Mouse (Mus musculus) hindbrain, embryonic 14.5 days (tissue): Measurements from ENCODE around the gene Cir1. TPM values are rescaled to one million over a fixed set of nuclear protein-coding genes. Genes with fewer than 3 reads are reported as not detected.

Source experiments
- ATAC-seq: fragments of 200-750 bp; cut with Nextera tagmentation; 2 replicates; pipeline ENCODE4 v1.8.0; 2017; ENCODE audit warnings: moderate number of reproducible peaks, mild to moderate bottlenecking, moderate TSS enrichment, moderate library complexity; ENCODE audit not compliant: low FRiP score
- DNase-seq: peaks from one replicate; pipeline ENCODE4 v3.0.0-alpha.2; 2015; ENCODE audit warnings: low spot score
- H3K27ac ChIP-seq: fragments of 300-500 bp; sonication (generic); 2 replicates; pipeline ENCODE4 v1.5.1; 2014; ENCODE audit warnings: mild to moderate bottlenecking, moderate library complexity
- H3K27me3 ChIP-seq: fragments of 300-500 bp; sonication (generic); 2 replicates; pipeline ENCODE4 v1.6.1; 2014; ENCODE audit warnings: mild to moderate bottlenecking, low read length, mixed read lengths; ENCODE audit not compliant: control insufficient read depth, insufficient read depth
- H3K36me3 ChIP-seq: fragments of 300-500 bp; sonication (generic); replicated peaks from 2 replicates; pipeline ENCODE4 v1.6.1; 2014; ENCODE audit not compliant: control insufficient read depth, insufficient read depth
- H3K4me1 ChIP-seq: fragments of 300-500 bp; sonication (generic); replicated peaks from 2 replicates; pipeline ENCODE4 v1.6.1; 2014; ENCODE audit warnings: antibody characterized with exemption, low read length, mixed read lengths; ENCODE audit not compliant: control insufficient read depth, insufficient read depth
- H3K4me2 ChIP-seq: fragments of 300-500 bp; sonication (generic); replicated peaks from 2 replicates; pipeline ENCODE4 v1.6.1; 2014; ENCODE audit warnings: mild to moderate bottlenecking, moderate library complexity
- H3K4me3 ChIP-seq: fragments of 300-500 bp; sonication (generic); replicated peaks from 2 replicates; pipeline ENCODE4 v1.5.1; 2014; ENCODE audit warnings: mild to moderate bottlenecking, low read length
- H3K9ac ChIP-seq: fragments of 300-500 bp; sonication (generic); 2 replicates; pipeline ENCODE4 v1.6.1; 2014
- H3K9me3 ChIP-seq: fragments of 300-500 bp; sonication (generic); 2 replicates; pipeline ENCODE4 v1.6.1; 2016; ENCODE audit warnings: low read length; ENCODE audit not compliant: control insufficient read depth
- WGBS: fragments of 180-500 bp; shearing (Covaris S2); extraction: QIAGEN DNeasy Blood & Tissue Kit; methylation state at CpG from one replicate; pipeline ENCODE4 v1.1.7; 2014; 5-methylcytosine and 5-hydroxymethylcytosine counted together
- polyA plus RNA-seq: library from polyadenylated mRNA; unstranded; fragments of >200 nt; fragmentation: Nextera tagmentation; extraction: Ambion mirVana; gene quantifications from 2 replicates; pipeline ENCODE4 v1.2.1, GENCODE M21; 2014

Cir1 gene
- polyA plus RNA-seq, 1 experiment from 2014 or later: 28.0 TPM

DNA sequence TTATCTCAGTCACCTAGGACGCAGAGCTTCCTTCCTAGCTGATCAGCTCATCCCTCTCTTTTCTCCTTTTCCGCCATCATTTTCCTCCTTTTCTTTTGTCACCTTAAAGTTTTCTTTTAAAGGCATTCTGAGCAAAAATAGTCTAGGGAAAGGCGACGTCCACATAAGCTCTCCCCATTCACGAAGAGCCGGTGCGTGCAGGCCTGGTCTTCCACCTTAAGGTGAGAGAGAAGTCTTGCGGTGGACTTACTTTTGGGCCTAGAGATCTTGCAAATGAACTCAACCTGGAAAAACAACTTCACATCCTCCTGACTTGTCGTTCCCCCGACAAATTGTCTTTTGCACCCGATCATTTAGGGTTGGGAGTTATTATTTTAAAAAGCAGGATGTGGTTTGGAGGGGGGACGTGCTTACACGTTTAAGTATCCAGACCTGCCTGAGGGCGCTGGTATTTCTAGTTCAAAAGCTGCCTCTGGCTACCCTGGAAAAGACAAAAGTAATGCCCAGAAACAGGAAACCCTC is 42.4 kb downstream of the Cir1 start:
- no peaks in the 10 kb centered on the region for H3K9me3 ChIP-seq
- no peak overlapping the region for H3K27ac ChIP-seq
- peaks cover 74% of the 10 kb centered on the region for H3K27me3 ChIP-seq
- H3K9ac ChIP-seq: no peak overlapping the region
- no peaks in the 10 kb centered on the region for H3K36me3 ChIP-seq
- 2% methylated on average over 14 of the region's 14 CpGs for WGBS
- H3K4me2 ChIP-seq: no peak overlapping the region
- H3K4me1 ChIP-seq: peaks cover 11% of the 10 kb centered on the region; the same call in 1 of the 2 replicates
- ATAC-seq (no peak), DNase-seq (no peak)
- H3K4me3 ChIP-seq: no peak overlapping the region

DNA sequence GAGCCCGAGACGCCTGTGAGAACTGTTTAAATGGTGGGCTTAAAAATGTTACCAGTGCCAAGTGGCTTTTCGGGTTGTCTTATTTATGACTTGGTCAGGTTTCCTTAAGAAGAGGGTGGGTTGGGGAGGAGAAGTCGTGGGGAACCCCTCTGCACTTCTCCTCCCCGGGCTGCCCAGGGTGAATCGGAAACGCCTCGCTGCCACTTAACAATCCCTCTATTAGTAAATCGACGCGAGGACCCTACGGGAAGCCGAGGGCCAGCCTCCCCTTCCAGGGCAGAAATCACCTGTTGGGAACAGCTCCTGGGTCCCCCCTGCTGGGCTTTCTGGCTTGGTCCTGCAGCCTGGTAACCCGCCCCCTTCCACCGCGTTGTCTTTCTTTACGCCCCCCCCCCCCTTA is 42.8 kb downstream of the Cir1 start:
- no peak for ATAC-seq
- H3K4me3 ChIP-seq: no peak overlapping the region
- H3K27me3 ChIP-seq: peaks cover 79% of the 10 kb centered on the region
- H3K27ac ChIP-seq: no peak overlapping the region
- H3K4me1 ChIP-seq: peaks cover 11% of the 10 kb centered on the region; the same call in 1 of the 2 replicates
- no peak overlapping the region for H3K4me2 ChIP-seq
- DNase-seq: no peak
- under 1% methylated on average over 17 of the region's 17 CpGs for WGBS
- no peak overlapping the region for H3K9ac ChIP-seq
- no peaks in the 10 kb centered on the region for H3K9me3 ChIP-seq
- no peaks in the 10 kb centered on the region for H3K36me3 ChIP-seq

DNA sequence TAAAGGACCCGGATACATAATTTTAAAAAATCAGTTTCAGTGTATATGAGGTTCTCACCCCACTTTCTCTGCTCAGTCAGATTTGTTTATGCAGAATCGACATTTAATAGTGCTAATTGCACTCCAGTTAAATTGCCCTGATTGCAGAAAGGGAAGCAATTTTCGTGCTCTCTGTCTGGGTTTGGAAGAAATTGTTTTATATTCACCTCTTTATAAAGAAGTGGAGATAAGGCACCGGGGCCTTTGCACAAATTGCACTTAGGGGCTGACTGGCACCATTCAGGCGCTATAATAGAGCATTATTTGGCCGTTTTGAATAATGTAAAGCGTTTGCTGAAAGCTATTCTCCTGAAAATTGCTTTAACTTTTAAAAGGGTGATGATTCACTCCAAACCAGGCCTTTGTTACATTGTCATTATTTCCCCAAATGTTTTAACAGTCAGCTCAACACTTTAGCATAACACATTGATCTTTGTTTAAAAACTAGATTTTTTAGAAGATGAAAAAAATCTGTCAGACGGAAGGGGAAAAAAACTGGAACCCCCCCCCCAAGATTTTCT is 43.6 kb downstream of the Cir1 start:
- Histone ChIP-seq H3K4me3 (no peak overlapping the region), H3K36me3 (no peaks in the 10 kb centered on the region), H3K4me1 (peaks cover 6% of the 10 kb centered on the region; the same call in 1 of the 2 replicates), H3K4me2 (no peak overlapping the region), H3K9ac (no peak overlapping the region), H3K27ac (no peak overlapping the region), H3K9me3 (no peaks in the 10 kb centered on the region), H3K27me3 (peaks cover 84% of the 10 kb centered on the region)
- ATAC-seq (no peak), DNase-seq (no peak)
- 4% methylated on average over 8 of the region's 8 CpGs for WGBS

DNA sequence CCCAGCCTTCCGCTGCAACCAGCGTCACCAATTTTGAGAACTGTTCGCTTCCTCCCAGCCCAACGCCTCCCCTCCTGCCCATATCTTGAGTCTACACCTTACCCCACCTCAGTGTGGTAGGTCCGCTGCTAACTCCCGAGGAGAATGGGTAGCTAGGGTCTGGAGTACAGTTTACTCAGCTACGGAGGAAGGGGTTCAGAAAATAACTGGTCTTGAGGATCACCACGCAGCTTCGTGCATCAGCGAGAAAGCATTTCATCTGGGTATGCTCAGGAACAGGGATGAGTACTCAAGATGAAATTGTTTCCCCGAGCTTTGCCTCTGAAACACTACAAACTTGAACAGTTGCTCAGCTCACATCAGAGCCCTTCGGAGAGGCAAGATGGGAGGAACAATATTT is 44.2 kb downstream of the Cir1 start:
- ATAC-seq (no peak), DNase-seq (no peak)
- Histone ChIP-seq H3K27me3 (peaks cover 84% of the 10 kb centered on the region), H3K9ac (no peak overlapping the region), H3K36me3 (no peaks in the 10 kb centered on the region), H3K4me3 (no peak overlapping the region), H3K4me1 (peaks cover 4% of the 10 kb centered on the region; the same call in 1 of the 2 replicates), H3K9me3 (no peaks in the 10 kb centered on the region), H3K4me2 (no peak overlapping the region), H3K27ac (no peak overlapping the region)
- 4% methylated on average over 12 of the region's 12 CpGs for WGBS

DNA sequence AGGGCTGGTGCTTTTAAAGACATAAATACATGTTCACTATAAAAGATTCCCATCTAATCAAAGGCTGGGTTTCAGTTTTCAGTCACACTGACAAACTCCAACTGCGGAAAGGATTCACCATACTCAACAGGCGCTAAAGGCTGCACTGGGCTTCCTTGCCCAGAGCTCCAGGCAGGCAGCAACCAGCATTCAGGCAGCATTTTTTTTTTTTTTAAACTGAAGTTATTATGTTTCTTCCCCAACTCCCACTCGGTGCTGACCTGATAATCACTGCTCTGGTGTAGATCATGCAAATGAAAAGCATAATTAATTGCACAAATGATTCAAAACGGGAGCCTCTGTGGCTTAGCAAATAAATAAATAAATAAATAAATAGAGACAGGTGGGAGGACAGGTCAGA is 44.7 kb downstream of the Cir1 start:
- no peak overlapping the region for H3K27ac ChIP-seq
- no peak overlapping the region for H3K4me2 ChIP-seq
- H3K9me3 ChIP-seq: no peaks in the 10 kb centered on the region
- H3K36me3 ChIP-seq: no peaks in the 10 kb centered on the region
- peaks cover 4% of the 10 kb centered on the region; the same call in 1 of the 2 replicates for H3K4me1 ChIP-seq
- WGBS: 6% methylated on average over 4 of the region's 4 CpGs
- no peak overlapping the region for H3K4me3 ChIP-seq
- DNase-seq (no peak), ATAC-seq (no peak)
- no peak overlapping the region for H3K9ac ChIP-seq
- peaks cover 86% of the 10 kb centered on the region for H3K27me3 ChIP-seq

DNA sequence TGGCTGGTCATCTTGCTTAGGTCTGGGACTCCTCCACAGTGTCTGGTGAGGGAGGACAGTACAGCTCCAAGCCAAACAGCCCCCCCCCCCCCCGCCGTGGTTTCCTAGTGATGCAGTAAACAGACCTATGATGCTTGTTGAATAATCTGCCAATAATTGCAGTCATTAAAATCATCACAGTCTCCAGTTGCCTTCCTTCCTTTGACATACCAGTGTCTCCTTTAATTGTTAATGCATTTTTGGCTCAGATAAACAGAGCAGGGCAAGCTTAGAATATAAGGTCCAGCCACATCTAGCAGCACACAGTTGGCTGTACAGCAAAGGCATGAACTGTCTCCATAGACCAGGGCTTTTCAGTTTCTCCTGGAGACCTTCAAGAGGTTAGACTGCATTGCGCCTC is 45.3 kb downstream of the Cir1 start:
- H3K36me3 ChIP-seq: no peaks in the 10 kb centered on the region
- no peak for DNase-seq
- WGBS: 26% methylated on average over 3 of the region's 3 CpGs

DNA sequence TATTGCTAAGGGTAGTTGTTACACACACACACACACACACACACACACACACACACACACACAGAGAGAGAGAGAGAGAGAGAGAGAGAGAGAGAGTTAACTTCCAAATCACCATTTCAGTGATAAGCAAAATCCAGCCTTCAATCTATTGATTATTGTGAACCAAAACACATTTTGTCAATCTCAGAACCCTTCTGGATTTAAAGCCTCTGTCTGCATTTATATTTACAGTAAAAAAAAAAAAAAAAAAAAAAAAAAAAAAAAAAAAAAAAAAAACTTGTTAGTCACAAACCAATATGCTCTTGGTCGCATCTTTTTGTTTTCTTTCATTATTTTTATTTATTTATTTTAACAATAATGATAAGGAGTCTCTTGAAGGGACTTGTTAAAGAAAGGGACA is 45.9 kb downstream of the Cir1 start:
- H3K27me3 ChIP-seq: peaks cover 91% of the 10 kb centered on the region
- no peaks in the 10 kb centered on the region for H3K9me3 ChIP-seq
- no peak overlapping the region for H3K27ac ChIP-seq
- no peak for ATAC-seq
- WGBS: 72% methylated on average over 1 of the region's 1 CpGs
- H3K4me3 ChIP-seq: no peak overlapping the region
- no peaks in the 10 kb centered on the region for H3K36me3 ChIP-seq
- no peak overlapping the region for H3K4me2 ChIP-seq
- no peak for DNase-seq
- peaks cover 4% of the 10 kb centered on the region; the same call in 1 of the 2 replicates for H3K4me1 ChIP-seq
- H3K9ac ChIP-seq: no peak overlapping the region

More for the DNA sequence above, 45.3 kb downstream of the Cir1 start:
- ATAC-seq: no peak
- H3K27me3 ChIP-seq: peaks cover 91% of the 10 kb centered on the region
- no peak overlapping the region for H3K4me2 ChIP-seq
- peaks cover 4% of the 10 kb centered on the region; the same call in 1 of the 2 replicates for H3K4me1 ChIP-seq
- no peaks in the 10 kb centered on the region for H3K9me3 ChIP-seq
- H3K9ac ChIP-seq: no peak overlapping the region
- no peak overlapping the region for H3K4me3 ChIP-seq
- no peak overlapping the region for H3K27ac ChIP-seq

DNA sequence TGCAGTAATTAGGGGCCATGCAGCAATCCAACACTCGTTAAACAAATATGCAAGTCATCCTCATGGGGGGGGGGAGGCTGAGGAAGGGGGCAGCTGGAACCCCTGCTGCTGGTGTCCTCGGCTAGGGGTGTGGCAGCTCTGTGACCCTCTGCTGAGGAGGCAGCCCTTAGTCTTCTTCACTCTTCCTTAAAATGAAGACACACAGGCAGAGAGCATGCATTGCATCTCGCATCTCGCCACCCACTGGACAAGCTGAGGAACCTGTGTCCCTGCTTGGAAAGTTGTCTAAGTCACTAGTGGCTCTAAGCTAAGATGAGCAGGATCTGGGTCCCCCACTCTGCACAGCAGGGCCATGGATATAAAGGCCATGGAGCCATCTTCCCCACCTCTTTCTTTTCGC is 46.5 kb downstream of the Cir1 start:
- Histone ChIP-seq H3K27ac (no peak overlapping the region), H3K4me3 (no peak overlapping the region), H3K36me3 (no peaks in the 10 kb centered on the region), H3K4me2 (no peak overlapping the region), H3K4me1 (peaks cover 4% of the 10 kb centered on the region; the same call in 1 of the 2 replicates), H3K9ac (no peak overlapping the region), H3K9me3 (no peaks in the 10 kb centered on the region), H3K27me3 (peaks cover 86% of the 10 kb centered on the region)
- 8% methylated on average over 5 of the region's 5 CpGs for WGBS
- DNase-seq (no peak), ATAC-seq (no peak)

DNA sequence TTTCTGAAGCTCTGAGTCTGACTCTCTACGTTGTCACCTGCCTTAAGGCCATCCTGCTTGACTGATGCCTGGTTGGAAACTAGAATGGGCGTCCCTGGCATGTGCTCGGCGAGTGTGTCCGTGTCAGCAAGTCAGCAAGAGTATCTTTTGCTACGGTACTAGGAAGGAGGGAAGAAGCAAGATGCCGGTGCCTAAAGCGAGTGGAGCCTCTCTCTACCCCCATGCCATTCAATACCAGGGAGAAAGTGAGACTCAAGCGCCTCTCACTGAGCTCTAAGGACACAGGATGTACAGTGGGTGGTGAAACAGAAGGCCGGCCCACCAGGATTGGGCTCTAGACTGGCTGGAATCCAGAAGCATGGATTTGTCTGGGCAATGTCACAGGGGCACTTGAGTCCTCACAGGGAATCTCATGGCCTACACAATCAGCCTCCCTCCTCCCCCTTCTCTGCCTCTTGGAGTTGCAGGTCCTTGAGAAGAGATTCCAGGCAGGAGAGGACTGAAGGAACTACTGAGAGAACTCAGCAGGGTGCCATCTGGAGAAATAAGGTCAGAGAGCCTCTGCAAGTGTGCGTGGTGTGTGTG is 47.8 kb downstream of the Cir1 start:
- peak overlapping the region; percentile 45 for H3K4me2 ChIP-seq
- ATAC-seq (no peak), DNase-seq (no peak)
- H3K27ac ChIP-seq: no peak overlapping the region
- H3K4me3 ChIP-seq: no peak overlapping the region
- no peaks in the 10 kb centered on the region for H3K9me3 ChIP-seq
- H3K36me3 ChIP-seq: no peaks in the 10 kb centered on the region
- peaks cover 78% of the 10 kb centered on the region for H3K27me3 ChIP-seq
- 8% methylated on average over 11 of the region's 11 CpGs for WGBS
- no peak overlapping the region for H3K9ac ChIP-seq
- H3K4me1 ChIP-seq: peaks cover 4% of the 10 kb centered on the region; the same call in 1 of the 2 replicates
